Mouse (Mus musculus) heart, postnatal 0 days (tissue): Measurements from ENCODE around the gene Myof.

Experiments
- CTCF ChIP-seq: IDR thresholded peaks from 2 replicates; pipeline ENCODE4 v1.5.1; 2016; ENCODE audit warnings: antibody characterized with exemption, control low read depth, low read depth
- EP300 ChIP-seq: IDR thresholded peaks from 2 replicates; pipeline ENCODE4 v1.6.1; 2016; ENCODE audit warnings: antibody characterized with exemption, low read depth

- no peak for TF ChIP-seq CTCF
- TF ChIP-seq EP300: no peak
Measured at GRCm38 (mm10) chr19:38056276-38056675, 12.9 kb upstream of the Myof start.
